Mouse (Mus musculus) retina, postnatal 7 days (tissue): ENCODE results near the gene Cdk7.

Source experiments
- DNase-seq: peaks from one replicate; pipeline ENCODE4 v3.0.0-alpha.2; 2012; ENCODE audit warnings: low read depth, low spot score

Cdk7 gene

GRCm38 (mm10) chr13:100725194-100725593 is 5.5 kb downstream of the Cdk7 start:
- no peak for DNase-seq

- no peak for DNase-seq
These were observed 6.5 kb downstream of the Cdk7 start for GRCm38 (mm10) chr13:100724051-100724754.

GRCm38 (mm10) chr13:100721656-100722055 is 9.1 kb downstream of the Cdk7 start:
- DNase-seq: no peak

GRCm38 (mm10) chr13:100715467-100715866 is 15.3 kb downstream of the Cdk7 start:
- DNase-seq: no peak

- DNase-seq: no peak
These were observed 24.5 kb downstream of the Cdk7 start for GRCm38 (mm10) chr13:100706206-100706605.

GRCm38 (mm10) chr13:100703468-100703867 is 27.3 kb downstream of the Cdk7 start:
- no peak for DNase-seq

GRCm38 (mm10) chr13:100698866-100699265 is 31.9 kb downstream of the Cdk7 start:
- DNase-seq: no peak

GRCm38 (mm10) chr13:100697541-100697940 is 33.2 kb downstream of the Cdk7 start:
- no peak for DNase-seq

GRCm38 (mm10) chr13:100687513-100687912 is 43.2 kb downstream of the Cdk7 start:
- DNase-seq: no peak

GRCm38 (mm10) chr13:100684355-100684754 is 46.4 kb downstream of the Cdk7 start:
- DNase-seq: no peak

- DNase-seq: no peak
These were observed 47.9 kb downstream of the Cdk7 start for GRCm38 (mm10) chr13:100682837-100683236.

- DNase-seq: no peak
These were observed 49.1 kb downstream of the Cdk7 start for GRCm38 (mm10) chr13:100681615-100682014.

- no peak for DNase-seq
These were observed 54.7 kb downstream of the Cdk7 start for GRCm38 (mm10) chr13:100675936-100676635.

- no peak for DNase-seq
These were observed 60.5 kb downstream of the Cdk7 start for GRCm38 (mm10) chr13:100670181-100670741.

- DNase-seq: no peak
These were observed 61.3 kb downstream of the Cdk7 start, which contains the start of gene Ccdc125 for GRCm38 (mm10) chr13:100669291-100670022. Gene Ccdc125, plus strand, starts transcription at chr13:100669717.

GRCm38 (mm10) chr13:100659864-100660456 is 70.8 kb downstream of the Cdk7 start:
- DNase-seq: peak; percentile 59

GRCm38 (mm10) chr13:100658091-100658490 is 72.6 kb downstream of the Cdk7 start:
- DNase-seq: no peak
